Mouse (Mus musculus): ENCODE data around the gene Tjp2.
"Not testable (repeated sequence)": the region's sequence is repeated elsewhere in the genome, so short reads cannot be mapped to it uniquely, and the experiment has no call there.

The Tjp2 gene

DNA sequence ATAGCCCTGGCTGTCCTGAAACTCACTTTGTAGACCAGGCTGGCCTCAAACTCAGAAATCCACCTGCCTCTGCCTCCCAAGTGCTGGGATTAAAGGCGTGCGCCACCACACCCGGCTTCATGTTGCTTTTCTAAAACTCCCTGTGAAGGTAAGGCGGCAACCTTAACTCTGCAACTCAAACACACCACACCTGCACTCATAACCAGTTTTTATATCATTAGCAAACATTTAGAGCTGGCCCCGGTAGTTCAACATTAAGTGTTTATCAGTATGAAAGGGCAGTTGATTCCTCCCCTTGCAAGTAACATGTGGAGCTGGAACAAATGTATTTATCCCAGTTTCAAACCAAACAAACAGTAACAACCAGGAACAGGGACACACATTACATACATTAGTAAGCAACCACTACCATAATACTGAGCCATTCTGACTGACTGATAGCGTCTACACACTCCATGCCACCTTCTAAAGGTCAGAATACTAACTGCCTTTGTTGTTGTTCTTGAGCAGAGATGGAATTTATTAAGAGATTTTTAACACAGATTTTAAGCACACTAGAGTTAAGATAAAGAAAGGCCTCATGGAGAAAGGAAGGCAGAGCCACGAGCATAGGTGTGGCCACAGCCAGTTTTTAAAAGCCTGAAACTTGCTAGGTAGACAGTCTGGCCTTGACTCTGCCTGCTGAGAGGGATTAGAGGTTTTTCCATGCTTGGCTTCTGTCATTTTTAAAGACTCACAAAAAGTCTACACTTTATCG is 101.1 kb downstream of the Tjp2 start:
- DNase-seq (ENCODE audit: low spot score): no peak

DNA sequence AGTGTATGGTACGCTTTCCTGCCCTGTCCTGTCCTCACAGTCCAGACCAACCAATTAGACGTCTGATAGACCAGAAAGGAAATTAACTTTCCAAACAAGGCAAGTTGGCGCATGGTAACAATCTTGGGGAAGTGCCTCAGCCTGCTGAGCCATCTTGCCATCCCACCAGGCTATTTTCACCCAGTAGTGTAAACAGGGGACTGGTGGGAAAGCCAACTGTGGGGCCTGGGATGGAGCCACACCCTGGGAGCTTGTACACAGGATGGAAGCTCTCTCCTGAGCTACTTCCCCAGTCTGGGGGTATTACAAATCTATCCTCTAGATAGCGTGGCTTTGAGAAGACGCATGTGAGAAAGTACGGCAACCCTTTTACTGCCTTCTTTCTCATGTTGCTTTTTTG is 101.7 kb downstream of the Tjp2 start:
- DNase-seq (ENCODE audit: low spot score): no peak

GRCm38 (mm10) chr19:24122647-24123046 is 102.2 kb downstream of the Tjp2 start:
- no peak for DNase-seq (ENCODE audit: low spot score)

GRCm38 (mm10) chr19:24120811-24121210 is 104.0 kb downstream of the Tjp2 start:
- DNase-seq (ENCODE audit: low spot score): no peak

GRCm38 (mm10) chr19:24118775-24119174 is 106.1 kb downstream of the Tjp2 start:
- no peak for DNase-seq (ENCODE audit: low spot score)

- no peak for DNase-seq (ENCODE audit: low spot score)
These were observed 113.2 kb downstream of the Tjp2 start for GRCm38 (mm10) chr19:24111581-24111980.

DNA sequence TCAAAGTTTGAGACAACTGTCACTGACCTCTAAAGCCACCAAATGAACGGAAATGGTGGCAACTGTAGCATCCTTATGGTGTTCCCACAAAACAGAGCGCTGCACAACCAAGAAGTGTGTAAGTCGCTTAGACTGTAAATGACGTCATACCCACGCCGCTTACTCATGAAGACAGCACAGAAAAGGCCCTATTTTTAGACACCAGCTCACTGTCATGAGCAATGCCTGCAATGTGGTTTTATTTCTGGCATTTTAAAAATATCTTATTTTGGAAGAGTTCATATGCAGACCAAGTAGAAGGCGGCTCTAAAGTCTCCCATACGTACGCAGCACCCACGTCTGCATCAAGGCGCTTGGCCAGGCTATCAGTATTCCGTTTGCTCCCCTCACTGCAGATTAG is 117.1 kb downstream of the Tjp2 start:
- no peak for DNase-seq (ENCODE audit: low spot score)

- DNase-seq (ENCODE audit: low spot score): no peak
These were observed 121.0 kb downstream of the Tjp2 start for GRCm38 (mm10) chr19:24103802-24104201.

- DNase-seq (ENCODE audit: low spot score): no peak
These were observed 122.2 kb downstream of the Tjp2 start for GRCm38 (mm10) chr19:24102562-24103126.

DNA sequence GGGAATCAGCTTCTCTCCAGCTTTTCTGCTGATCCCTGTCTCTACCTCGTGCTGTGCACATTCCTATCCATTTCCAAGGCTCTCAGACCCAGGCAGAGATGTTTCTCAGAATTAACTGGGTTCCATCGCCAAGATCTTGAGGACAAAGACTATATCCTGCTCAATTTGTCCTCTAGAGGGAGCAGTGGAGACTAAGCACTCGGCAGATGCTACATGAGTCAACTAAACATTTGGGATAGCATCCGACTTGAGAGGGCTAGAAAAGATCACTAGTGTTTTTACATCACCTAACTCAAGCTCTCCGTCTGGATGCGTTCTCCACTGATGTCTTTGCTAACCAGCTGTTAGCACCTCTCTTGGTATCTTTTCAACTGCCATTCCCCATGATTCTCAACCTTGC is 123.6 kb downstream of the Tjp2 start:
- DNase-seq (ENCODE audit: low spot score): no peak

GRCm38 (mm10) chr19:24098691-24099090 is 126.1 kb downstream of the Tjp2 start:
- no peak for DNase-seq (ENCODE audit: low spot score)

GRCm38 (mm10) chr19:24097666-24098455 is 127.0 kb downstream of the Tjp2 start:
- DNase-seq (ENCODE audit: low spot score): no peak

- DNase-seq (ENCODE audit: low spot score): not testable (repeated sequence)
These were observed 132.8 kb downstream of the Tjp2 start for GRCm38 (mm10) chr19:24092060-24092459.

GRCm38 (mm10) chr19:24090366-24090765 is 134.5 kb downstream of the Tjp2 start:
- DNase-seq (ENCODE audit: low spot score): no peak

- no peak for DNase-seq (ENCODE audit: low spot score)
These were observed 139.5 kb downstream of the Tjp2 start for GRCm38 (mm10) chr19:24085306-24085705.

- DNase-seq (ENCODE audit: low spot score): no peak
These were observed 144.3 kb downstream of the Tjp2 start for GRCm38 (mm10) chr19:24080417-24081080.

GRCm38 (mm10) chr19:24077658-24078057 is 147.2 kb downstream of the Tjp2 start:
- DNase-seq (ENCODE audit: low spot score): no peak

DNA sequence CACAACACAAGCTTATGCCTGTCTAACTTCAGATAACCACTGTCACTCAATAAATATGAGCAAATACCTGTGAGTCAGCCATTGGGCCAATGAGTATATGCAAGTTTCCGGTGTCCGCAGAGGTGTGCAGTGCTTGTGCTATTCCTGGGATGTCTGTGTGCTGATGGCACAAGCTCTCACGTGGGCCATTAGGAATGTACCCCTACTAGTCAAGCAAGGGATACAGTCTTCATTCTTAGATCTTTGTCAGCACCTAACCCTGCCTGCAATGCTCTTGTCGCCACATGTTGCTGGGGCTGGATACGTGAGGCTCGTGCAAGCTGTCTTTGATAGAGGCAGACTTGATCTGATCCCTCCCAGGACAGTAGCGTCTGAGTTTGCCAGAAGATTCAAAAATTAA is 148.3 kb downstream of the Tjp2 start:
- no peak for DNase-seq (ENCODE audit: low spot score)

DNA sequence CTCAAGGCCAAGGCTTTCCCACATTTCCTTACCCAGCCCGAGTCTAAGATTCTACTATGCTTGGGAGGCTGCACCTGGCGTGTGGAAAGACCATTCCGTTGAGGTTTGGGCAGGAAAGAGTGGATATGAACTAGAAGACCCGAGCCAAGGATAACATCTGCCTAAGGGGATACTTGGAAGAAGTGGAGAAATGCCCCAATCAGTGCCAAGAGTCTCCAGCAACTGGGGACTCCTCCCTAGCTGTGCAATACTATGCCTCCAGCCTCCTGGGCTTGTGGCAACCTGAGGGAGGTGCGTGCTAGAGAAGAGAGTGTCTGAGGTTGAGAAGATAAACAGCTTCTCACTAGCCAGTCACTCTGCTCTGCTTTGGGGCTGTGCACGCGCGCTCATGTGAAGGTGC is 148.9 kb downstream of the Tjp2 start:
- no peak for DNase-seq (ENCODE audit: low spot score)

DNA sequence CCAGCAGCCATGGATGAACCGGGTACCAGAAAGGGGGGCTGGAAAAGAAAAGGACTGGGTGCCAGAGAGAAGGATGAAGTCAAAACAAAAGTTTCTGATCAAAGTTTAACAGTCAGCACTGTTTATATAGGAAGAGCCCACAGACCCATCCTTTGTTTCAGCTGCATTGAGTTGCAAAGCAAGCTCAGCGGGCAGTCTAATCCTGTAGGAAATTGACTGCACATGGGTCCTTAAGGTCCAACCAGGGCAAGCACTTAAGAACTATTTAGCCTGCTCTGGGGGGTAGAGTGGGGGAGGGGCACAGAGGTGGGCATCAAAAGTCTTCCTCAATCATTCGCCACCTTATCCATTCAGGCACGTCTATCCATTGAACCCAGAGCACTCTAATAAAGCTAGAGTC is 151.7 kb downstream of the Tjp2 start:
- no peak for DNase-seq (ENCODE audit: low spot score)

GRCm38 (mm10) chr19:24064348-24064895 is 160.4 kb downstream of the Tjp2 start:
- DNase-seq (ENCODE audit: low spot score): no peak

DNA sequence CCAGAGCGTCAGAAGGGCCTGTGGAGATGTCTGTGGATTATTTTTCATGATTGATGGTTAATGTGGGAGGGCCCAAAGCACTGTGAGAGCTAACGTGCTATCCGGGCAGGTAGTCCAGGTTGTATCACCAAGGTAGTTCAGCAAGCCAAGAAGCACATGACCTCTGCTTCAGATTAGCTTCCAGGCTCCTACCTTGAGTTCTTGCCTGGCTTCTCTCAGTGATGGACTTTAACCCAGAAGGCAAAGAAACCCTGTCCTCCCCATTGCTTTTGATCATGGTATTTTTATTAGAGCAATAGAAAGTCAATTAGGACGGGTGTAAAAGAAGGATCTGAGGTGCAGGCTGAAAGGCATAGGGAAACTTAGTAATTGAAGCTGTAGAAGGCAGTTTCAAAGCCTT is 161.2 kb downstream of the Tjp2 start:
- no peak for DNase-seq (ENCODE audit: low spot score)
